Mouse (Mus musculus) liver, postnatal 0 days (tissue): ENCODE results near the gene Sec24c. TPM values are rescaled to one million over a fixed set of nuclear protein-coding genes. Genes with fewer than 3 reads are reported as not detected.

Experiments
- ATAC-seq: fragments of 200-750 bp; cut with Nextera tagmentation; 2 replicates; pipeline ENCODE4 v1.8.0; 2017; ENCODE audit warnings: mild to moderate bottlenecking, moderate library complexity
- DNase-seq: peaks from one replicate; pipeline ENCODE4 v3.0.0-alpha.2; 2016
- H3K27ac ChIP-seq: fragments of 300-500 bp; sonication (generic); 2 replicates; pipeline ENCODE4 v1.5.1; 2014; ENCODE audit warnings: antibody characterized with exemption, moderate library complexity, mild to moderate bottlenecking, low read depth
- H3K27me3 ChIP-seq: fragments of 300-500 bp; sonication (generic); 2 replicates; pipeline ENCODE4 v1.6.1; 2014; ENCODE audit warnings: low read length, control low read depth, mixed read lengths; ENCODE audit not compliant: insufficient read depth
- H3K36me3 ChIP-seq: fragments of 300-500 bp; sonication (generic); replicated peaks from 2 replicates; pipeline ENCODE4 v1.6.1; 2014; ENCODE audit warnings: mild to moderate bottlenecking, control low read depth, low read length, moderate library complexity, mixed read lengths; ENCODE audit not compliant: insufficient read depth
- H3K4me1 ChIP-seq: fragments of 300-500 bp; sonication (generic); 2 replicates; pipeline ENCODE4 v1.6.1; 2014; ENCODE audit warnings: antibody characterized with exemption, mild to moderate bottlenecking, control low read depth; ENCODE audit not compliant: insufficient read depth
- H3K4me2 ChIP-seq: fragments of 300-500 bp; sonication (generic); 2 replicates; pipeline ENCODE4 v1.6.1; 2014; ENCODE audit warnings: low read depth, mild to moderate bottlenecking, low read length, moderate library complexity, mixed read lengths
- H3K4me3 ChIP-seq: fragments of 300-500 bp; sonication (generic); 2 replicates; pipeline ENCODE4 v1.5.1; 2014; ENCODE audit warnings: low read depth, low read length
- H3K9ac ChIP-seq: fragments of 300-500 bp; sonication (generic); replicated peaks from 2 replicates; pipeline ENCODE4 v1.6.1; 2014; ENCODE audit warnings: mild to moderate bottlenecking, moderate library complexity
- H3K9me3 ChIP-seq: fragments of 300-500 bp; sonication (generic); 2 replicates; pipeline ENCODE4 v1.6.1; 2016; ENCODE audit warnings: mild to moderate bottlenecking, control low read depth, low read length, mixed read lengths
- CTCF ChIP-seq: sonication (generic); IDR thresholded peaks from 2 replicates; pipeline ENCODE4 v1.5.1; 2016; ENCODE audit warnings: antibody characterized with exemption, low read depth
- EP300 ChIP-seq: IDR thresholded peaks from 2 replicates; pipeline ENCODE4 v1.6.1; 2016; ENCODE audit warnings: antibody characterized with exemption, low read depth, mild to moderate bottlenecking
- WGBS: fragments of 180-500 bp; shearing (Covaris S2); extraction: QIAGEN DNeasy Blood & Tissue Kit; methylation state at CpG from one replicate; pipeline ENCODE4 v1.1.7; 2014; ENCODE audit not compliant: insufficient replicate concordance; 5-methylcytosine and 5-hydroxymethylcytosine counted together
- polyA plus RNA-seq: library from polyadenylated mRNA; unstranded; fragments of >200 nt; fragmentation: Nextera tagmentation; extraction: Ambion mirVana; gene quantifications from 2 replicates; pipeline ENCODE4 v1.2.1, GENCODE M21; 2015

Sec24c gene
- polyA plus RNA-seq, 1 experiment from 2014 or later, result 31.3 TPM

DNA sequence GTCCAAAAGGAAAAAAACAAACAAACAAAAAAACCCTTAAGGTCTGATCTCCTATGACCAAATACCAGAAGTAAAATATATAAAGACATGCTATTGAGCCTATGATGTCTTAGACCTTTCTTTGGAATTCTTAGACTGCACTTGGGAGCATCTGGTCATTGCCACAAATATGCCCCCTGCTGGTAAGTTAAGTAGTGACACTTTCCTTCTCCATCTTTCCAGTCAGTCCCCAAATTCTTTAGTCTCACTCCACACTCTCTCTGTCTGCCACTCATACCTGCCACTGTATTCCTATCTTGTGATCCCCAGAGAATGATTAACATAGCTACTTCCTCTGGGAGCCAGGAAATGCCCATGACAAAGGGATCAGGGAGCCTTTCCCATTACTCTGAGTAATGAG is 15.8 kb upstream of the Sec24c start:
- Histone ChIP-seq H3K4me2 (no peak overlapping the region), H3K27me3 (peaks cover 23% of the 10 kb centered on the region), H3K4me3 (no peak overlapping the region), H3K9me3 (no peaks in the 10 kb centered on the region), H3K27ac (no peak overlapping the region), H3K36me3 (no peaks in the 10 kb centered on the region), H3K9ac (no peak overlapping the region), H3K4me1 (peaks cover 15% of the 10 kb centered on the region)
- TF ChIP-seq EP300 (no peak), CTCF (peak; percentile 84)
- ATAC-seq, result no peak
- DNase-seq, result no peak

DNA sequence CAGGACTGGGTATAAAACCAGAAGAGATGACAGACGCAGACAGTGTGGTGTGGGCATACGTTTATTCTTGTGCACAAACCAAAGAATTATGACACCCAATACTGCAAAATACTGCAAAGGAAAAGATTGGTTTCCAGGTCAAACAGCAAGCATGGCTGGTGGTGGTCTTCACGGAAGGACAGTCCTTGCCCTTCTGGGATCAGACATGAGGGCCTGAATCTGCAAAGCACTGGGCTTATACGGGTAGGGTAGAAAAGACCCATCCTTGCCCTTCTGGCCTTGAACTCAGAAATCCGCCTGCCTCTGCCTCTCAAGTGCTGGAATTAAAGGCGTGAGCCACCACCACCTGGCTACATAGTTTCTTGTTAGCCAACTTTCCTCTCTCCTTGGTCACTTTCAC is 15.2 kb upstream of the Sec24c start:
- no peak overlapping the region for H3K4me2 ChIP-seq
- no peaks in the 10 kb centered on the region for H3K36me3 ChIP-seq
- ATAC-seq, result no peak
- no peak for DNase-seq
- no peak overlapping the region for H3K27ac ChIP-seq
- H3K4me1 ChIP-seq, result peaks cover 15% of the 10 kb centered on the region
- peaks cover 27% of the 10 kb centered on the region for H3K27me3 ChIP-seq
- no peaks in the 10 kb centered on the region for H3K9me3 ChIP-seq
- no peak overlapping the region for H3K4me3 ChIP-seq
- WGBS, result 77% methylated on average over 6 of the region's 6 CpGs
- H3K9ac ChIP-seq, result no peak overlapping the region
- TF ChIP-seq EP300 (no peak), CTCF (no peak)

DNA sequence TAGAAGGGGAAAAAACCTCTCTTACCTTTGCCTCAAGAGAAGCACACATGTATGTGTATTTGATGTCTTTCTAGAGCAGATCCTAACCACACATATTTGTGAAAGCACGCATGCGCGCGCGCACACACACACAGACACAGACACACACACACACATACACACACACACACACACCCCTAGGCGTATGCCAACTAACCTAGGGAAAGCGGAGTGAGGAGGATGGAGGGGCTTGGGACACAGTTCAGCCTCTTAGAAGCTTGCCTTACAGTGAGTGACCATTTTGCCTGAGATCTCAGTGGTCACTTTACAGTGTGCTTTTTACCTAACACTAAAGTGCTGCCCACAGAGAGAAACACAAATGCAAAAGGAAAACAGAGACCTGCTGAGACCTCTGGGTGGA is 14.4 kb upstream of the Sec24c start:
- ATAC-seq, result no peak
- no peaks in the 10 kb centered on the region for H3K36me3 ChIP-seq
- no peak overlapping the region for H3K4me3 ChIP-seq
- peaks cover 15% of the 10 kb centered on the region for H3K4me1 ChIP-seq
- no peaks in the 10 kb centered on the region for H3K9me3 ChIP-seq
- peaks cover 31% of the 10 kb centered on the region for H3K27me3 ChIP-seq
- no peak for DNase-seq
- TF ChIP-seq EP300, result no peak
- TF ChIP-seq CTCF, result no peak
- no peak overlapping the region for H3K27ac ChIP-seq
- H3K4me2 ChIP-seq, result no peak overlapping the region
- WGBS, result 91% methylated on average over 7 of the region's 7 CpGs
- H3K9ac ChIP-seq, result no peak overlapping the region

DNA sequence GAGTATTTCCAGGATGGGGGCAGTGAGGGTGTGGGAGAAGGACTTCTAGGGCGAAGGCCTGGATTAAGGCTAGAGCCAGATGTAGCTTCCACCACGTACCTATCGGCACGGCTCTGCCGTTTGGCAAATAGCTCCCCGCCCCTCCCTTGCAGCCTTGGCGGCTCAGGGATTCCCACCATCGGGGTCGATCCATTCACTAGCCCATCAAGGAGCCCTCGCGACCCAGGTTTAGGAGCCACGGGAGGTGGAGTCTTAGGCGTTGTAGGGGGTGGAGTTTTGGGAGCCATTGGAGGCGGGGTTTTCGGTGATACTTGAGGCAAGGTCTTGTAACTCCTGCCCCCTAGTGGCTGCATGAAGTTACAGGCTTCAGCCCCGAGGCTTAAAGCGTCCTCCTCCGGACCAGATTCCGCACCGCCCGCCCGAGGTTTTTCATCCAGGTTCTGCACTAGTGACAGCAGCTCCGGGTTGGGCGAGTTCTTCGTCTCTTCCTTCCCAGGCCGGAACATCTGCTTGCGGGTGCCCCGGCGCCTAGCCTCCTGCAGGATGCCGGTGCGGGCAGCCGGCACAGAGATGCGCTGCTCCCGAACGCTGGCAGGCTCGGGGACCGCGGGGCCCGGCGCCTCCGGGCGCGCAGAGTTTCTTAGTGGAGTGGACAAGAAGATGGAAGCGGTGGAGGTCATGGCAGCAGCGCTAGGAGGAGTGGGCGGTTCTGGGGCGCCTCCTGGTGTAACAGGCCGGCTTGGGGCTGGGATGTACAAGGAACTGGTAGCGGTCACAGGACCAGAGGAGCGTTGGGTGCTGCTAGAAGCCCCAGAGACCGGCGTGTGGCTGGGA is 13.1 kb upstream of the Sec24c start:
- H3K36me3 ChIP-seq, result no peaks in the 10 kb centered on the region
- peak overlapping the region; percentile 72 for H3K27ac ChIP-seq
- peak overlapping the region; percentile 98 for H3K4me2 ChIP-seq
- no peaks in the 10 kb centered on the region for H3K9me3 ChIP-seq
- TF ChIP-seq CTCF, result peak; percentile 95
- TF ChIP-seq EP300, result no peak
- H3K27me3 ChIP-seq, result peaks cover 31% of the 10 kb centered on the region
- WGBS, result 3% methylated on average over 52 of the region's 52 CpGs
- peak overlapping the region; percentile 65 for H3K4me3 ChIP-seq
- H3K9ac ChIP-seq, result peak overlapping the region; percentile 68
- DNase-seq, result peak; percentile 91
- peaks cover 10% of the 10 kb centered on the region for H3K4me1 ChIP-seq
- ATAC-seq, result peak; percentile 94

DNA sequence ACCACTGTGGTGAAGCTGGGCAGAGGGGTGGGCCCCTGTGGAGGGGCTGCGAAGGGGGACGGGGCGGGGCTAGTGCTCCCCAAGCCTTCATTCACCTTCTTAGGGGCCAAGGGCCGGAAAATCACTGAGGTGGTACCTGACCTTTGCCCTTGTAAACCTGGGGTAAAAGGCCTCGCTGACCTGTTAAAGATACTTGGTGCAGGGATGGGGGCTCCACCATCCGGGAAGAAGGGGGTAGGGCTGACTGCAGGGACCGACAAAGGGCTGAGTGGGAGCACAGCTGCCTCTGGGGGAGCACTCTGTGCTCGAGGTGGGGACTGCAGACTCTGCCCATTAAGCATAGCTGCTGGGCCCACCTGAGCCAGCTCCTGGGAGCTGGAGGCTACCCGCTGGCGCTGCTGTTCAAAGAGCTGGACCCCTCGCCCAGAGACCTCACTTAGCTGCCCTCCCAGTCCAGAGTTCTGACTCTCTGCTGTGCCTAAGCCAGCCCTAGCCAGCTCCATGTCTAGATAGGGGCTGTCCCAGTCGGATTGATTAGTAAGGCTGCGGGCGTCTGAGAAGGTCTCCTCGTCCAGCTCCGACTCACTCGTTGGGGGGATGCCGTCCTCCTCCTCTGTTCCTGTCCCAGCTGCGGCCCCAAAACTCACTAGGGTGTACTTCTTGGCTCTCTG is 12.3 kb upstream of the Sec24c start:
- Histone ChIP-seq H3K4me2 (peak overlapping the region; percentile 98), H3K9ac (peak overlapping the region; percentile 68), H3K4me1 (peaks cover 10% of the 10 kb centered on the region), H3K27me3 (peaks cover 31% of the 10 kb centered on the region), H3K36me3 (no peaks in the 10 kb centered on the region), H3K9me3 (no peaks in the 10 kb centered on the region), H3K4me3 (peak overlapping the region; percentile 65), H3K27ac (peak overlapping the region; percentile 72; the same call in 1 of the 2 replicates)
- 25% methylated on average over 19 of the region's 19 CpGs for WGBS
- no peak for DNase-seq
- no peak for ATAC-seq
- TF ChIP-seq EP300, result no peak
- no peak for TF ChIP-seq CTCF

DNA sequence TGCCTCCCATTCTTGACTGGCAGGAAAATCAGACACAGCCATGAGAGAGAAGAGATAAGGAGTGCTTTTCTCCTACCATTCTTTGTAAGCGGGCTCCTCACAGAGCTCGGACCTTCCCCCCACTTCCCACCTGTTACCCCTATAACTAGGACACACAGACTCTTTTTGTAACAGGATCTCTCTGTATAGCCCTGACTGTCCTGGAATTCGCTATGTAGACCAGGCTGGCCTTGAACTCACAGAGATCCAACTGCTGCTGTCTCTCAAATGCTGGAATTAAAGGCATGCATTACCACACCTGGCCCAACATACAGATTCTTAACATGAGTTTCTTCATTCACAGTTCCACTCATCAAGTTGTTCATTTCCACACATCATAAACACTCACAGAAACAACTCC is 11.4 kb upstream of the Sec24c start:
- H3K4me1 ChIP-seq, result peaks cover 10% of the 10 kb centered on the region
- H3K9me3 ChIP-seq, result no peaks in the 10 kb centered on the region
- 72% methylated on average over 3 of the region's 3 CpGs for WGBS
- peaks cover 31% of the 10 kb centered on the region for H3K27me3 ChIP-seq
- no peak for ATAC-seq
- no peak overlapping the region for H3K27ac ChIP-seq
- H3K4me3 ChIP-seq, result no peak overlapping the region
- no peak for DNase-seq
- no peak overlapping the region for H3K9ac ChIP-seq
- no peak overlapping the region for H3K4me2 ChIP-seq
- TF ChIP-seq EP300, result no peak
- no peaks in the 10 kb centered on the region for H3K36me3 ChIP-seq
